Mouse (Mus musculus): ENCODE results near the gene Pemt. TPM values are rescaled to one million over a fixed set of nuclear protein-coding genes. Genes with fewer than 3 reads are reported as not detected.

The Pemt gene
- total and polyA plus RNA-seq, 2 experiments from 2014 or later: 6.9 to 11.9 TPM

- Histone ChIP-seq H3K27me3 (ENCODE audit: control insufficient read depth, insufficient read depth, low read length) (no peaks in the 10 kb centered on the region), H3K9ac (replicated peaks; ENCODE audit: low read depth, low read length) (no peak overlapping the region), H3K4me1 (ENCODE audit: control insufficient read depth, insufficient read depth) (no peaks in the 10 kb centered on the region), H3K36me3 (replicated peaks; ENCODE audit: control insufficient read depth, insufficient read depth, low read length) (no peaks in the 10 kb centered on the region), H3K9me3 (replicated peaks; ENCODE audit: control insufficient read depth, low read length) (no peaks in the 10 kb centered on the region), H3K27ac (ENCODE audit: low read depth) (no peak overlapping the region), H3K4me2 (ENCODE audit: low read depth, low read length) (no peak overlapping the region), H3K4me3 (ENCODE audit: low read depth, low read length) (no peak overlapping the region)
- ATAC-seq (ENCODE audit: insufficient read depth, low read depth): peak; percentile 50
- WGBS: 6% methylated on average over 2 of the region's 2 CpGs
- TF ChIP-seq CTCF (IDR thresholded peaks at IDR 0.05; ENCODE audit: low read depth) (peak; percentile 95), EP300 (IDR thresholded peaks at IDR 0.05; ENCODE audit: low read depth) (no peak)
- DNase-seq (ENCODE audit: low spot score): peak; percentile 73
These were observed 19.0 kb downstream of the Pemt start for GRCm38 (mm10) chr11:60027272-60027671.

GRCm38 (mm10) chr11:60026166-60026565, 20.1 kb downstream of the Pemt start:
- Histone ChIP-seq H3K4me3 (ENCODE audit: low read depth, low read length) (no peak overlapping the region), H3K27me3 (ENCODE audit: control insufficient read depth, insufficient read depth, low read length) (no peaks in the 10 kb centered on the region), H3K36me3 (replicated peaks; ENCODE audit: control insufficient read depth, insufficient read depth, low read length) (no peaks in the 10 kb centered on the region), H3K27ac (ENCODE audit: low read depth) (no peak overlapping the region), H3K9ac (replicated peaks; ENCODE audit: low read depth, low read length) (no peak overlapping the region), H3K9me3 (replicated peaks; ENCODE audit: control insufficient read depth, low read length) (no peaks in the 10 kb centered on the region), H3K4me2 (ENCODE audit: low read depth, low read length) (no peak overlapping the region), H3K4me1 (ENCODE audit: control insufficient read depth, insufficient read depth) (no peaks in the 10 kb centered on the region)
- TF ChIP-seq EP300 (IDR thresholded peaks at IDR 0.05; ENCODE audit: low read depth): no peak
- TF ChIP-seq CTCF (IDR thresholded peaks at IDR 0.05; ENCODE audit: low read depth): no peak
- WGBS: 69% methylated on average over 5 of the region's 5 CpGs
- ATAC-seq (ENCODE audit: insufficient read depth, low read depth): no peak
- no peak for DNase-seq (ENCODE audit: low spot score)

DNA sequence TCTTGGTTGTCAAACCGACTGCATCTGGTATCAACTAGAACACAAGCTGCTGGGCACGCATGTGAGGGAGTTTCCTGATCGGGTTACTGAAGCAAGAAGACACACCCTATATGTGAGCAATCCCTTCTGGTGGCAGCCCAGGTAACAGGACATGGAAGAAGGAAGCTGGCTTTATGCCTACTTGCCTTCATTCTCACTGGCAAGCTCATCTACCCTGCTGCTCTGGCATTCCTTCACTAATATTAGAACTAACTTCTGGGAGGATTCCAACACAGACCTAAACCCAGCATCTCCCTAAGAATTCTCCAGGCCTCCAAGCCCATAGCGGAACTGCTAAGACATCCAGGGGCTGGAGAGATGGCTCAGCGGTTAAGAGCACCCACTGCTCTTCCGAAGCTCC, 25.1 kb downstream of the Pemt start:
- no peak overlapping the region for H3K4me2 ChIP-seq (ENCODE audit: low read depth, low read length)
- no peak for TF ChIP-seq EP300 (IDR thresholded peaks at IDR 0.05; ENCODE audit: low read depth)
- TF ChIP-seq CTCF (IDR thresholded peaks at IDR 0.05; ENCODE audit: low read depth): no peak
- DNase-seq (ENCODE audit: low spot score) (no peak), ATAC-seq (ENCODE audit: insufficient read depth, low read depth) (no peak)
- no peak overlapping the region for H3K4me3 ChIP-seq (ENCODE audit: low read depth, low read length)
- no peaks in the 10 kb centered on the region for H3K27me3 ChIP-seq (ENCODE audit: control insufficient read depth, insufficient read depth, low read length)
- no peaks in the 10 kb centered on the region for H3K9me3 ChIP-seq (replicated peaks; ENCODE audit: control insufficient read depth, low read length)
- no peak overlapping the region for H3K9ac ChIP-seq (replicated peaks; ENCODE audit: low read depth, low read length)
- H3K27ac ChIP-seq (ENCODE audit: low read depth): no peak overlapping the region
- H3K36me3 ChIP-seq (replicated peaks; ENCODE audit: control insufficient read depth, insufficient read depth, low read length): no peaks in the 10 kb centered on the region
- WGBS: 87% methylated on average over 6 of the region's 6 CpGs
- no peaks in the 10 kb centered on the region for H3K4me1 ChIP-seq (ENCODE audit: control insufficient read depth, insufficient read depth)

GRCm38 (mm10) chr11:60016726-60017125, 29.6 kb downstream of the Pemt start:
- WGBS: 52% methylated on average over 4 of the region's 4 CpGs
- Histone ChIP-seq H3K36me3 (replicated peaks; ENCODE audit: control insufficient read depth, insufficient read depth, low read length) (no peaks in the 10 kb centered on the region), H3K9me3 (replicated peaks; ENCODE audit: control insufficient read depth, low read length) (no peaks in the 10 kb centered on the region), H3K27me3 (ENCODE audit: control insufficient read depth, insufficient read depth, low read length) (no peaks in the 10 kb centered on the region), H3K4me3 (ENCODE audit: low read depth, low read length) (no peak overlapping the region), H3K9ac (replicated peaks; ENCODE audit: low read depth, low read length) (no peak overlapping the region), H3K4me2 (ENCODE audit: low read depth, low read length) (no peak overlapping the region), H3K4me1 (ENCODE audit: control insufficient read depth, insufficient read depth) (no peaks in the 10 kb centered on the region), H3K27ac (ENCODE audit: low read depth) (no peak overlapping the region)
- ATAC-seq (ENCODE audit: insufficient read depth, low read depth) (no peak), DNase-seq (ENCODE audit: low spot score) (no peak)
- TF ChIP-seq CTCF (IDR thresholded peaks at IDR 0.05; ENCODE audit: low read depth) (no peak), EP300 (IDR thresholded peaks at IDR 0.05; ENCODE audit: low read depth) (no peak)

- WGBS: 62% methylated on average over 3 of the region's 3 CpGs
- DNase-seq (ENCODE audit: low spot score): no peak
- no peak overlapping the region for H3K9ac ChIP-seq (replicated peaks; ENCODE audit: low read depth, low read length)
These were observed 34.8 kb downstream of the Pemt start for GRCm38 (mm10) chr11:60011516-60011915.

DNA sequence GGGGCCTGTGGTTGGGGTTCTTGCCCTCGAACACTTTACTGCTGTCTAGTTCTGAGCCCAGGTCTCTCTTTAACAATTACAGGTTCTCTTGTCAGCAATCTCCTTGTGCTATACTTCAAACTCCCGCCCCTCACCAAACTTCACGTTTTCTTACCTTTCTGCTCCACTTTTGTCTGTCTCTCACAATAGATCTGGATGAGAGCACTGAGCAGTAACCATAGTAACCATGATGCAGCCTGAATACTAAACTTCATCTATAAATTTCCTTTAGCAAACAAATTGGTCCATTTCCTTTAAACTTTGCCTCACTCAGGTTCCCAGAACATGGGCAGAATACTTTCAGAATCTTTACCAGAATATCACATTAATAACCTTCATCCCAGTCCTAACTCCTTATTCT, 36.8 kb downstream of the Pemt start:
- WGBS: 87% methylated on average over 3 of the region's 3 CpGs
- Histone ChIP-seq H3K4me3 (ENCODE audit: low read depth, low read length) (no peak overlapping the region), H3K4me2 (ENCODE audit: low read depth, low read length) (no peak overlapping the region), H3K9ac (replicated peaks; ENCODE audit: low read depth, low read length) (no peak overlapping the region), H3K4me1 (ENCODE audit: control insufficient read depth, insufficient read depth) (no peaks in the 10 kb centered on the region), H3K36me3 (replicated peaks; ENCODE audit: control insufficient read depth, insufficient read depth, low read length) (no peaks in the 10 kb centered on the region), H3K9me3 (replicated peaks; ENCODE audit: control insufficient read depth, low read length) (no peaks in the 10 kb centered on the region), H3K27ac (ENCODE audit: low read depth) (no peak overlapping the region), H3K27me3 (ENCODE audit: control insufficient read depth, insufficient read depth, low read length) (no peaks in the 10 kb centered on the region)
- DNase-seq (ENCODE audit: low spot score): no peak
- TF ChIP-seq EP300 (IDR thresholded peaks at IDR 0.05; ENCODE audit: low read depth): no peak
- no peak for TF ChIP-seq CTCF (IDR thresholded peaks at IDR 0.05; ENCODE audit: low read depth)
- ATAC-seq (ENCODE audit: insufficient read depth, low read depth): no peak

More at GRCm38 (mm10) chr11:60011516-60011915, 34.8 kb downstream of the Pemt start:
- Histone ChIP-seq H3K4me1 (ENCODE audit: control insufficient read depth, insufficient read depth) (no peaks in the 10 kb centered on the region), H3K4me2 (ENCODE audit: low read depth, low read length) (no peak overlapping the region), H3K27ac (ENCODE audit: low read depth) (no peak overlapping the region), H3K9me3 (replicated peaks; ENCODE audit: control insufficient read depth, low read length) (no peaks in the 10 kb centered on the region), H3K27me3 (ENCODE audit: control insufficient read depth, insufficient read depth, low read length) (no peaks in the 10 kb centered on the region), H3K4me3 (ENCODE audit: low read depth, low read length) (no peak overlapping the region), H3K36me3 (replicated peaks; ENCODE audit: control insufficient read depth, insufficient read depth, low read length) (no peaks in the 10 kb centered on the region)
- ATAC-seq (ENCODE audit: insufficient read depth, low read depth): peak; percentile 30; the same call in 1 of the 2 replicates
- TF ChIP-seq EP300 (IDR thresholded peaks at IDR 0.05; ENCODE audit: low read depth) (no peak), CTCF (IDR thresholded peaks at IDR 0.05; ENCODE audit: low read depth) (no peak)

Data from heart, postnatal 0 days (tissue).